Mouse (Mus musculus): Measurements from ENCODE around the gene Eml2.
"Not testable (repeated sequence)": the region's sequence is repeated elsewhere in the genome, so short reads cannot be mapped to it uniquely, and the experiment has no call there.

The Eml2 gene

GRCm38 (mm10) chr7:19175708-19176515 is at the start of gene Eml2:
Gene Eml2, plus strand, starts transcription at chr7:19176421.
- DNase-seq (ENCODE audit: low spot score in 2 of 2), result peak; percentile 89

GRCm38 (mm10) chr7:19127744-19128143 is 48.5 kb upstream of the Eml2 start:
- DNase-seq (ENCODE audit: low spot score in 2 of 2), result no peak

GRCm38 (mm10) chr7:19129396-19129795 is 46.8 kb upstream of the Eml2 start:
- DNase-seq (ENCODE audit: low spot score in 2 of 2), result no peak

GRCm38 (mm10) chr7:19130657-19131056 is 45.6 kb upstream of the Eml2 start:
- no peak for DNase-seq (ENCODE audit: low spot score in 2 of 2)

- DNase-seq (ENCODE audit: low spot score in 2 of 2), result peak; percentile 95 to 97
These were observed 44.8 kb upstream of the Eml2 start for GRCm38 (mm10) chr7:19131324-19131848.

GRCm38 (mm10) chr7:19136168-19136567 is 40.1 kb upstream of the Eml2 start:
- no peak for DNase-seq (ENCODE audit: low spot score in 2 of 2)

- peak; percentile 54 to 72 for DNase-seq (ENCODE audit: low spot score in 2 of 2)
These were observed 39.4 kb upstream of the Eml2 start for GRCm38 (mm10) chr7:19136673-19137334.

- DNase-seq (ENCODE audit: low spot score in 2 of 2), result peak in 1 of 2 experiments; percentile 60
These were observed 38.8 kb upstream of the Eml2 start for GRCm38 (mm10) chr7:19137380-19137779.

GRCm38 (mm10) chr7:19146793-19147192 is 29.4 kb upstream of the Eml2 start:
- no peak for DNase-seq (ENCODE audit: low spot score in 2 of 2)

- no peak for DNase-seq (ENCODE audit: low spot score in 2 of 2)
These were observed 28.6 kb upstream of the Eml2 start for GRCm38 (mm10) chr7:19147497-19148045.

GRCm38 (mm10) chr7:19148180-19148874 is 27.9 kb upstream of the Eml2 start:
- no peak for DNase-seq (ENCODE audit: low spot score in 2 of 2)

GRCm38 (mm10) chr7:19148875-19149541 is 27.2 kb upstream of the Eml2 start, which contains the start of gene Qpctl:
Gene Qpctl, minus strand, starts transcription at chr7:19149291.
- DNase-seq (ENCODE audit: low spot score in 2 of 2), result peak; percentile 97 to 98

GRCm38 (mm10) chr7:19149626-19150025 is 26.6 kb upstream of the Eml2 start, which contains the start of gene Snrpd2:
Gene Snrpd2, plus strand, starts transcription at chr7:19149722.
- DNase-seq (ENCODE audit: low spot score in 2 of 2), result peak; percentile 95 to 96

- DNase-seq (ENCODE audit: low spot score in 2 of 2), result not testable (repeated sequence)
These were observed 25.1 kb upstream of the Eml2 start for GRCm38 (mm10) chr7:19151121-19151520.

GRCm38 (mm10) chr7:19154796-19155195 is 21.4 kb upstream of the Eml2 start:
- DNase-seq (ENCODE audit: low spot score in 2 of 2), result no peak

- no peak for DNase-seq (ENCODE audit: low spot score in 2 of 2)
These were observed 20.3 kb upstream of the Eml2 start for GRCm38 (mm10) chr7:19155825-19156475.

GRCm38 (mm10) chr7:19157160-19157800 is 18.9 kb upstream of the Eml2 start:
- peak; percentile 95 to 96 for DNase-seq (ENCODE audit: low spot score in 2 of 2)

- no peak for DNase-seq (ENCODE audit: low spot score in 2 of 2)
These were observed 17.6 kb upstream of the Eml2 start for GRCm38 (mm10) chr7:19158601-19159000.

GRCm38 (mm10) chr7:19159411-19159810 is 16.8 kb upstream of the Eml2 start:
- no peak for DNase-seq (ENCODE audit: low spot score in 2 of 2)

GRCm38 (mm10) chr7:19160115-19160514 is 16.1 kb upstream of the Eml2 start:
- DNase-seq (ENCODE audit: low spot score in 2 of 2), result no peak

All from frontal cortex, postnatal 36 days (tissue).